Mouse (Mus musculus) erythroblast, embryonic 14.5 days (primary cell): ENCODE results near the gene Farp1. TPM values are rescaled to one million over a fixed set of nuclear protein-coding genes. Genes with fewer than 3 reads are reported as not detected.

Source experiments
- H3K27me3 ChIP-seq: 2 replicates; pipeline ENCODE4 v1.6.1; 2012; ENCODE audit warnings: inconsistent platforms; ENCODE audit not compliant: control insufficient read depth
- H3K36me3 ChIP-seq: 2 replicates; pipeline ENCODE4 v1.6.1; 2012; ENCODE audit warnings: mild to moderate bottlenecking, inconsistent platforms; ENCODE audit not compliant: control insufficient read depth
- H3K4me1 ChIP-seq: 2 replicates; pipeline ENCODE4 v1.6.1; 2012; ENCODE audit warnings: inconsistent platforms; ENCODE audit not compliant: control insufficient read depth
- H3K4me3 ChIP-seq: replicated peaks from 2 replicates; pipeline ENCODE3; 2012; ENCODE audit warnings: moderate library complexity, mild to moderate bottlenecking, inconsistent platforms
- H3K9me3 ChIP-seq: 2 replicates; pipeline ENCODE4 v1.6.1; 2012; ENCODE audit warnings: low read length, inconsistent platforms, mixed read lengths; ENCODE audit not compliant: control insufficient read depth
- GATA1 ChIP-seq: IDR thresholded peaks from 2 replicates; pipeline ENCODE4 v1.6.1; 2012; ENCODE audit warnings: low read length, inconsistent platforms, mixed read lengths
- TAL1 ChIP-seq: IDR thresholded peaks from 3 replicates; pipeline ENCODE4 v1.6.1; 2012; ENCODE audit warnings: low read length, inconsistent platforms, mixed read lengths
- polyA plus RNA-seq: library from polyadenylated mRNA; stranded (reverse); fragments of >175 nt; gene quantifications from 2 replicates; pipeline ENCODE4 v1.2.3, GENCODE M21; 2012

Gene Farp1
- polyA plus RNA-seq, 1 experiment = not detected

DNA sequence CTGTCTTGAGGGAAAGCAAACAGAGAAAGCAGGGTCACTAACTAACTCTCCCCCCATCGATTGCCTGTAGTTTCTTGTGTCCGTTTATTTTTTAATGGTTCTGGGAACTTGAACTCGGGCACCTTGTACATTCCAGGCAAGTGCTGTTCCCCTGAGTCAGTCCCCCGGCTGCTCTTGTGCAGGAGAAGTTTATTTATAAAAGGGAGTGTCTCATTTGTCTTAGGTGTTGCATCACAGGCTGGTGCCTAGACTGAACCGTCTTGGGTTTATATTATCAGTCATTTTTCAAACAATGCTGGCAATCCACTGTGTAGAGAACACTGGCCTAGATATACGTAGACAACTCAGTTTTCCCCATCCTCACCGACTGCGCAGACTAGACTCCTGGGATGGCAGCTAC is 204.4 kb downstream of the Farp1 start:
- no peak for TF ChIP-seq TAL1
- no peaks in the 10 kb centered on the region for H3K4me1 ChIP-seq
- no peaks in the 10 kb centered on the region for H3K9me3 ChIP-seq

DNA sequence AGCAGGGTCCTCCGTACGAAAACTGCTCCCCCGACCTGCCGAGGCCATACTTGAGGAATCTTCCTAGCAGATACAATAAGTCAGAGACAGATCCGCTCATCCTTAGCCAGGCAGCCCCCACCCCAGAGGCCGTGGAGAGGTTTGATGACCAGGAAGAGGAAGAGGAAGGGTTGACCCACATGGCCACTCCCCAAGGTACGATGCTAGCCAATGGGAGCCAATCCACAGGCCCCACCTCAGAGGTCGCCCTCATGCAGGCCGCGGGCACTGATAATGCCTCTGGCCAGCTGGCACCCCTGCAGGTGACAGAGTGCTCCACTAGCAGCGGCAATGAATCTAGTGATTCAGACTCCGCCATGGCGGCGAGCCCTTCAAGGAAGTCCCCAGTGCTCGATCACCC is 209.1 kb downstream of the Farp1 start:
- TF ChIP-seq GATA1 = no peak
- TF ChIP-seq TAL1 = no peak
- no peaks in the 10 kb centered on the region for H3K4me1 ChIP-seq
- H3K4me3 ChIP-seq = no peak overlapping the region
- H3K9me3 ChIP-seq = no peaks in the 10 kb centered on the region
- H3K27me3 ChIP-seq = no peaks in the 10 kb centered on the region
- H3K36me3 ChIP-seq = peaks cover 5% of the 10 kb centered on the region; the same call in 1 of the 2 replicates

More for the DNA sequence above, 204.4 kb downstream of the Farp1 start:
- H3K36me3 ChIP-seq = peaks cover 4% of the 10 kb centered on the region; the same call in 1 of the 2 replicates
- H3K27me3 ChIP-seq = no peaks in the 10 kb centered on the region
- H3K4me3 ChIP-seq = no peak overlapping the region

DNA sequence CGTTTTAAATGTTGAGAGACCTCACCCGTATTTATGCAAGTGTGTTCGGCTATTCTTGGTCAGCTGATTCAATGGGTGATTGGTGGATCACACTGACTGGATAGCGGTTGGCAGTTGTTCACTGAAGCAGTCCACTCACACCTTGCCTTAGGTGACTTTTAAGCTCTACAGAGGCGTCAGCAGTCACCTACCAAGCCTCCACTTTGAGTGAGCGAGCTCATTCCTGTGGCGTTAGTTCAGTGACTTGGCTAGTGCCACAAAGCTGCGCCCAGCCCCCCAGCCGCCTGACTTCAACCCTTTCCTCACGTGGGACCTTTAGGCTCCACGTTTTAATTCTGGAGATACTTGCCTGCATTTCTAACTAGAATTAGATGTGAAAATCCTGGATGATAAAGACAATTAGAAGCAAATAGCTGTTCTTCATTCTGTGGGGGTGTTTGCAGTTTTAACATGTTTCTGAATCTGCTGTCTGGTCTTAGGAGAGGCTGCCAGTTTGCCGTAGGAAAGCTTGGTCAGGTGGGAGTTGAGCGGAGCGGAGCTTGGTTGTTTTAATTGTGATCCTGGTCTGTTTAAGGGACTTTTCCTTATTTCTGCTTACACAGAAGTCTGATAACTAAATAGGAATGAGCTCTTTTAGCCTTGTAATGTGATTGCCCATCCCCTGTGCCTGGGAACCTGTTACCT is 211.2 kb downstream of the Farp1 start:
- Histone ChIP-seq H3K4me3 (no peak overlapping the region), H3K4me1 (no peaks in the 10 kb centered on the region), H3K27me3 (no peaks in the 10 kb centered on the region; the same call in 1 of the 2 replicates), H3K36me3 (peaks cover 5% of the 10 kb centered on the region; the same call in 1 of the 2 replicates), H3K9me3 (no peaks in the 10 kb centered on the region)
- TF ChIP-seq GATA1 (no peak), TAL1 (no peak)

DNA sequence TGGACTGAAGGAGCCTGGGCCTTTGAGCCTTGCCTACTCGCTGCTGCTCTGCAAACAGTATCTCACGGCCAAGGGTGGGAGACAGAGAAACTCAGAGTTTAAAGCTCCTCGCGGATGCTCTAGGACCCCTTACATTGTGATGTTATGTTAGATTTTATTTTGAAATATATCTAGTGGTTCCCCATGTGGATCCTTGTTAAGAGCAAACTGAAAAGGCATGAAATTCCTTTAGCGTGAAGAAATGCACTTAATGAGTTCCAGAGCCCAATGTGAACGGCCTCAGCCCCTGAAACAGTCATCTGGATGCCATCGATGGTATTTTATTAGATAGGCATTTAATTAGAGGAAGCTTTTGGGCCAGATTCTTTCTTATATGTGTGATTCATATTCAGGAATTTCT is 212.3 kb downstream of the Farp1 start:
- Histone ChIP-seq H3K36me3 (peaks cover 5% of the 10 kb centered on the region; the same call in 1 of the 2 replicates), H3K27me3 (no peaks in the 10 kb centered on the region; the same call in 1 of the 2 replicates), H3K4me3 (no peak overlapping the region), H3K9me3 (no peaks in the 10 kb centered on the region), H3K4me1 (no peaks in the 10 kb centered on the region)
- TF ChIP-seq TAL1 (no peak), GATA1 (no peak)

DNA sequence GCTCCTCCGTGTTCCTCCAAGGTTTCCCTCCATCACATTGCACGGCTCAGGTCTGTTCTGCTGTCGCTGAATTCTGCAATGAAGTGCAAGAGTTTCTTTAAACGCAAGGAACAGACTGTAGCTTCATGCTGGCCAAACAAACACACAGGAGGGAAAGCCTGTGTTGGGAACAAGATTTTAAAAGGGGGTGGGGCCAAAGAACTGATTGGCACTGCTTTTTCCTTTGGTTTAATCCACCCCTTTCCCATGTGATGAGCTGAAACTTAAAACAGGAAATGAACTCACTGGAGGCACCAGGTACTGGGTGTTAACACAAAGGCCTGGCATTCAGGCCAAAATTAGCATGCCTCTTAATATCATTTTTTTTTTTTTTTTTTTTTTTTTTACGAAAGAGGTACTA is 213.3 kb downstream of the Farp1 start:
- TF ChIP-seq GATA1 (no peak), TAL1 (no peak)
- no peak overlapping the region for H3K4me3 ChIP-seq
- H3K36me3 ChIP-seq = peaks cover 3% of the 10 kb centered on the region; the same call in 1 of the 2 replicates
- H3K27me3 ChIP-seq = no peaks in the 10 kb centered on the region; the same call in 1 of the 2 replicates
- no peaks in the 10 kb centered on the region for H3K4me1 ChIP-seq
- no peaks in the 10 kb centered on the region for H3K9me3 ChIP-seq

DNA sequence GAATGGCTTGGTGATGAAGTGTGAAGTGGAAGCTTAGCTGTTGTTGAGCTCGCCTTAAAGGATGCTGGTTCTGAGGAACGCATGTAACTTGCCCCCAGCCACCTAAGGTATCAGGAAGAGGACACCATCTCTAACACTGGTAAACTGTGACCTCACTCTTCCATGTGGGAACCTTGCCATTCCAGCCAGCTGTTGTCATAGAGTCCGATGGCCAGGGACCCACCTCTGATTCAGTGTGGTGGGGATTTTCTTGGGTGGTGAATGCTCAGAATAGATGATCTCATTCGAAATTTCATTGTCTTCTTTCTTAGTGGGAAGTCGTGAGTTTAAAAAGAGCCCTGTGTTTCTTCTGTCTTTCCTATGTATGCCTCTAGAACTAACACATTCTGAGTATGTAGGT is 216.1 kb downstream of the Farp1 start:
- no peaks in the 10 kb centered on the region; the same call in 1 of the 2 replicates for H3K27me3 ChIP-seq
- H3K9me3 ChIP-seq = no peaks in the 10 kb centered on the region
- H3K4me1 ChIP-seq = no peaks in the 10 kb centered on the region
- no peaks in the 10 kb centered on the region; the same call in 1 of the 2 replicates for H3K36me3 ChIP-seq
- no peak overlapping the region for H3K4me3 ChIP-seq
- TF ChIP-seq GATA1 = no peak
- no peak for TF ChIP-seq TAL1

DNA sequence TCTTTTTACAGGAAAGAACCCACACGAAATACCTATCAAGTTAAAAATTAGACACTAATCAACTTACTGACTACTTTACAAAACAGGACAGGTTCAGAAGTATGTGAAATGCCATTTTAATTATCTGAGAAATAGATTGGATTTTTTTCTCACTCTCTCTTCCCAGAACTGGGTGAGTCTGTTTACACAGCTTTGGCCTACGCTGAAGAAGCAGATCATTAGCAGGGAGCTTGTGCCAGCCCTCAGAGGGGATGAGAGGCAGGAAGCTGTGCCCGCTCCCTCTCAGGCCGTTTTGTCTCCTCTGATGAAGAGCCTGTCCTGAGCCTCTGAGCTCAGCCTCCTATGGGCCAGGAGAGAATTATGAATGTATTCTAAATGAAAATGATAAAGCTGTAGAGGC is 216.7 kb downstream of the Farp1 start:
- Histone ChIP-seq H3K36me3 (no peaks in the 10 kb centered on the region; the same call in 1 of the 2 replicates), H3K9me3 (no peaks in the 10 kb centered on the region), H3K27me3 (no peaks in the 10 kb centered on the region; the same call in 1 of the 2 replicates), H3K4me1 (no peaks in the 10 kb centered on the region), H3K4me3 (no peak overlapping the region)
- no peak for TF ChIP-seq TAL1
- no peak for TF ChIP-seq GATA1

DNA sequence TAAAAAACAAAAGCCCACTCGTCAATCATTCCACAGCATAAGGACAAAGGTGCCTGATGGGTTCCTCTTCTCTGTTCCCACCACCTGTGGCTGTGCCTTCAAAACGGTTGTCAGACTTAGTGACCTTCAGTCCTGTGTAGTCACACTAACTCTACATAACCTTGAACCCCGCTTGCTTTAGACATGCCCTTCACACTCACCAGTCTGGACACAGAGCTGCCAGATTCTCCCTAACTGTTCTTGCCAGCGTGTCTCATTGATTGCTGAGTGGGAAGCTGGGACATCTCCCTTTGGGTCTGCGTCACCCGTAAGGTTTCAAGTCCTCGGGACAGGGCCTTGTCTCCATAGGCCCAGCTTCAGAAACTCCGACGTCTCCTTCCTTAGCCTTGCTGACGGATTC is 217.5 kb downstream of the Farp1 start:
- Histone ChIP-seq H3K36me3 (no peaks in the 10 kb centered on the region; the same call in 1 of the 2 replicates), H3K27me3 (no peaks in the 10 kb centered on the region; the same call in 1 of the 2 replicates), H3K4me3 (no peak overlapping the region), H3K9me3 (no peaks in the 10 kb centered on the region), H3K4me1 (no peaks in the 10 kb centered on the region)
- TF ChIP-seq GATA1 = no peak
- TF ChIP-seq TAL1 = no peak

DNA sequence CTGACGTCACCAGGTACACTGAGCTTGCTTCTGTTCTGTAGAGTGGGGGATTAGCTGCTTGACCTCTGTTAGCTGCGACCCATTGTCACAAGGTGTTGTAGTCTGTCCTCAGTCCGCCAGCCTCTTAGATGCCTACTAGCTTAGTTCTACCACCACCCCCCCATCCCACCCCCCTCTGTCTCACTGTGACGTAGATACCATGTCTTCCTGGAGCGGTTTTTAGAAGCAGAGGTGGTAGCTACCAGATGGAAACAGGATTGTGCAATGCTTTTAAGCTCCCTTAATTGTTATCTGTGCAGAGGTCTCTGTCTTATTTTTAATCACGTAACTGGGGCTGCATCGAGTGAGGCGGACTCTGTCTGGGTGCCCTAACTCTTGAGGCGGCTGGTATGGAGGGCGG is 219.9 kb downstream of the Farp1 start:
- no peak for TF ChIP-seq GATA1
- TF ChIP-seq TAL1 = no peak
- no peaks in the 10 kb centered on the region for H3K9me3 ChIP-seq
- H3K36me3 ChIP-seq = no peaks in the 10 kb centered on the region; the same call in 1 of the 2 replicates
- no peaks in the 10 kb centered on the region; the same call in 1 of the 2 replicates for H3K27me3 ChIP-seq
- no peaks in the 10 kb centered on the region for H3K4me1 ChIP-seq
- H3K4me3 ChIP-seq = no peak overlapping the region
